Mouse (Mus musculus): Measurements from ENCODE around the gene Rhbdd3.

Rhbdd3 gene

DNA sequence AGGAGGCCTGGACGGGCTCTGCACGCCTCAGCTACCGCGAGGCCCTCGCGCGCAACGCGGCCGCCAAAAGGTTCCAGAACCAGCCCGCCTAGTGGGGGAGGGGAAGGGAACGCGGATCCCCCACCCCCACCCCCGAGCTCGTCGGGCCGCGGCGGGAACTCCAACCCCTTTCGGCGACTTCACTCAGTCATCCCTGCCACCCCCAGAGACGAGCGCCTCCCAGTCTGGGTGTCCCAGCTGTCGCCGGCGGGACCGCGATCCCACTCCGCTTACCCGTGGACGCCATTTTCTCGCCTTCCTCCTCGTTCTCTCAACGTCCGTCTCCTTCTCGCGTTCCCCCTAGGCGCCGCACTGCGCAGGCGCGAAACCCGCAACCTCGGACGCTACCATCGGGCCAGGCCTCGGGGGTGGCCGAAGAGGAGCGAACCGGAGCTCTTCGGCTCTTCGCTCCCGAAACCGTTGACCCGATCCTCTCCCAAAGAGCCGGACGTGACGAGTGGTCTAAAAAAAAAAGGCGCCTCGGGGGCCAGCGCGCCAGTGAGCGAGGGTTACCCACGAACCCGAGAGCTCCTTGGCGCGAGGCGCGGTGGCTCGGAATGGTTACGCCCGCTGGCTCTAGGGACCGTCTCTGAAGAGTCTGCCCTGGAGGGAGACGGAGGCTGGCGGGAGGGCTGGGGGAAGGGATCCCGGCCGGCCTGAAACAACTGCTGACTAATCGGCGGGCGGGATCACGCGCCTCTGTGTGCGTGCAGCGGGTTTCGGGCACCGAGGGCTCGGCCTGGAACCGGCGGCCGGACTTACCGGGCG is at the start of gene Rhbdd3, which contains the start of gene Ewsr1:
Gene Rhbdd3, plus strand, starts transcription at position 191 of the 807 bp plus-strand sequence.
Gene Ewsr1, minus strand, starts transcription at position 531 of the 807 bp plus-strand sequence.
- DNase-seq (ENCODE audit: extremely low read depth, low read depth, low spot score) = no peak

DNA sequence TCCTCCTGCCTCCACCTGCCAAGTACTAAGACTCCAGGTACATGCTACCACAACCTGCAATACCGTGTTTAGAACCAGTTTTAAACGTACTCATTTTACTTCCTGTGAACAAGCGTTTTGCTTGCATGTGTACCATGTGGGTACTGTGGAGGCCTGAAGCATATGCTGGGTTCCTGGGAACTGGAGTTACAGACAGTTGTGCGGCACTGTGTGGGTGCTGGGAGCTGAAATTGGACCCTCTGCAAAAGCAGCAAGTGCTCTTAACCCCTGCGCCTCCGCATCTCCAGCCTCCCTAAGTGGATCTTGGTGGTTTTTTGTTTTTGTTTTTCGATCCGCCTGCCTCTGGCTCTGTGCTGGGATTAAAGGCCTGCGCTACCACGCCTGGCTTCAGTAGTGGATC is 47.1 kb upstream of the Rhbdd3 start:
- DNase-seq (ENCODE audit: extremely low read depth, low read depth, low spot score) = no peak

DNA sequence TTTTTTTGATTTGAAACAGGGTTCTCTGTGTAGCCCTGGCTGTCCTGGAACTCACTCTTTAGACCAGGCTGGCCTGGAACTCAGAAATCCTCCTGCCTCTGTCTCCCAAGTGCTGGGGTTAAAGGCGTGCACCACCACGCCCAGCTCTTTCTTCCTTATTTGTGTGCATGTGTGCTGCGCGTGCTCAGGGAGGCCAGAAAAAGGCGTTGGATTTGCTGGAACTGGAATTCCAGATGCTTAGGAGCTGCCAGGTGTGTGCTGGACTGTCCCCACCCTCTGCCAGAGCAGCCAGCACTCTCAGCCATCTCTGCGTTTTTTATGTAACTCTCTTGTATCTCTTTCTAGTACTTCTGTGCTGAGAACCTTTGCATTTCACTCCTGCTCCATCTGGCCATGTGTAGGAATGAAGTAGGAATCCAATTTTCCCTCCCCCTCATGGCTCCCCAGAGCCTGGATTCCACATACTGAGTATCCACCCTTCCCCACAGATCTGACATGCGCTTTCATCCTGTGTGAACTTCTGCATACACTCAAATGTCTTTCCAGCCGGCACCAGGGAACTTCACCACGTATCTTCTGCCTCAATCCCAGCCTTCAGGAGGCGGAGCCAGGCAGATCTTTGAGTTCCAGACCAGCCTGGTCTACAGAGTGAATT is 46.4 kb upstream of the Rhbdd3 start:
- no peak for DNase-seq (ENCODE audit: extremely low read depth, low read depth, low spot score)

DNA sequence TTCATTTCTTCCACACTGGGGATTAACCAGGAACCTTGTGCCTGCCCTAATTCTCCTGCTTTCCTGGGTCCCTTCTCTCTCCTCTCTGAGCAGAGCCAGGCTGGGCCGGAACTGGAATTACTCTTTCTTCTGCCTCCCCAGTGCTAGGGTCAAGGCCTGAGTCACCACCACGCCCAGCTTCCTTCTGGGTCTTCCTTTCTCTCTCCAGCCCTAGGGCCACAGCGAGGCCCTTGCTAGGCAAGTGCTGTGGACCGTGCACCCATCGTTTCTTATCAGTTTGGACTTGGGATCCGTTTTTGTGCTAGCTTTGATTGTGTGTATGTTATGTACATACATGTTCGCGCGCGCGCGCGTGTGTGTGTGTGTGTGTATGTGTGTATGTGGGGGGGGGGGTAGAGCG is 44.6 kb upstream of the Rhbdd3 start:
- no peak for DNase-seq (ENCODE audit: extremely low read depth, low read depth, low spot score)

DNA sequence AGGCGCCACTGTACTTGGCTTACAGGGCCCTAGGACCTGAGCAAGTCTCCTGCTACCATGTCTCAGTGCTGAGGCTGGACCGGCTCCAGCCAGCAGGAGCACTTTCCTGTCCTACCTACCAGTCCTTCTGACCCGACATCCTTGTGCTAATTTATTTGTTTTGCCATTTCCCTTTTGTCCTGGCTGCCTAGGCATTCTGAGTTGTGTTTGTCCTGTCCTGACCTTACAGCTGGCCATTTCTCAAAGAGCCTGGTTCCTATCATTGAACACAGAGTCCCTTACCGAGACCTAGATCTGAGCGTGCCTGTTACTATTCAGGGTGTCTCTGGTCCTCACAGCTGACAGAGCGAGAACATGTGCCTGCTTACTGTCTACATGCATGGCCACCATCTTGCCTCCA is 43.9 kb upstream of the Rhbdd3 start:
- DNase-seq (ENCODE audit: extremely low read depth, low read depth, low spot score) = no peak

DNA sequence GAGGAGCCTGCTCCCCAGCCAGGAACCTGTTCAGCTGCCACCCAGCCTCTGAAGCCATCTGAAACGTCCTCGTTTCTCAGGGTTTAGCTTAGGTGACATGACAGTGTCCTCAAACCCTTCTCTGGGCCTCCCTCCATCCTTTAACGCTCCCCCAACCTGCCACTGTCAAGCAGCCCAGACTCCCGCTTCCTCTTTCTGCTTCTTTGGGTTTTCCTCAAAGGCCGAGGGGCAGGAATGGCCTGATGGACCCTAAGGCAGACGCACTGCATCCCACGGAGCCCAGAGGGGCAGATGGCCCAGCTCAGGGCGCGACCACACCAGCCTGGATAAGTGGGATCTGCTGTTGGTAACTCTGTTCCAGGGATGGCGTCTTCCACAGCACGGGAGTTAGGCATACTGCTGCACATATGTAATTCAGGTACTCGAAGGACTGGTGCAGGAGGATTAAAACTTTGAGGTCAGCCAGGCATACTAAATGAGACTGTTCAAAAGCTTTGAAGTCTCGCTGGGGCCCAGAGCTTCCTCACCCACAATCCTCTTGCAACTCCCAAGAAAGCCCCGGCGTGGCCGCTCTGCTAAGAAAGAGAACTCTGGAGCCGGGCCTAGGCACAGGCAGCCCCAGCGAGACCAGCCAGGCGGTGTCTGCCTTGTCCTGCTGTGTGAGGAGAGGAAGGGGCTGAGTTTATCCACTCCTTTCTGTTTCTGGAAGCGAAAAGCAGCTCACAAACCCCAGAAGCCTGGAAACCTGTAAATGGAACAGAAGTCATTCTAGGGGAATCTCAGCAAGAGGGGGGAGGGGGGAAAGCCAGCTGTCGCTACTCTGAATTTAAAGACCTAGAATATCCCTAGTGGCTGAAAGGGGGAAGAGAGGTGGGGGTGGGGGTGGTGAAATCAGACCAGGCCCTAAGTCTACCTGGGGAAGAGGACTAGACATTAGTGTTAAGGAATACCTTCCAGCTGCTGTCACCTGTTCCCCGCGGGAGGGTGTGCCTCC is 42.5 kb upstream of the Rhbdd3 start:
- no peak for DNase-seq (ENCODE audit: extremely low read depth, low read depth, low spot score)

DNA sequence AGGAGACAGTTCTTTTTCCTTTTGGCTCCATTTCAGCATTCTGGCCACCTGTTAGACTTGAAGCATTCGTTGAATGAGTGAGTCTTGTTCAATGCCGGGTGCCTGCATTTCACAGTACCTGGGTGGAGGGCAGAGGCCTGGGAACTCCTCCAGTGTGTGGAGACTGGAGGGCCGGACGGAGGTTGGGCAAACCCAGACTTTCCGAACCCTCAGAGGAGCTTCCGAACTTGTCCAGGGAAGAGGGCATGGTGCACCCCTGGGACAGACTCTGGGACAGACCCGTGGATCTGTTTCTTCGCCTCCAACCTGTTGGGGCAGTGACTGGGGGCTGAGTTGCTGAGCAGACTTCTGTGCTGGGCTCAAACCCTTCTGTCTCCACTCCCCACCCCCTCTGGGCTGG is 41.7 kb upstream of the Rhbdd3 start:
- DNase-seq (ENCODE audit: extremely low read depth, low read depth, low spot score) = no peak

DNA sequence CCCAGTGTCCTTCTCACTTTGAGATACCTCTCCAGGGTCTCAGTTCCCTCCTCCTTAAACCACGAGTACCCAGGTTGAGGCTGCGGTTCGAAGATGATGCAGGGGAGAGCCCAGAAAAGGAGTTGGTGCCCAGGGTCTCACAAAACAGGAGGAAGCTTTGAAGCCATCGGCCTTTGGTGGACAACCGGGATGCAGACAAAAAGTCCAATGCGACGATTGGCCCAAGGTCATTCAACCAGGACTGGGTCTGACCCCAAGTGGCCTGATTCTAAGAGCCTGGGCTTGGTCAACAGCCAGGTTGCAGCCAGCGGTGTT is 41.2 kb upstream of the Rhbdd3 start:
- no peak for DNase-seq (ENCODE audit: extremely low read depth, low read depth, low spot score)

DNA sequence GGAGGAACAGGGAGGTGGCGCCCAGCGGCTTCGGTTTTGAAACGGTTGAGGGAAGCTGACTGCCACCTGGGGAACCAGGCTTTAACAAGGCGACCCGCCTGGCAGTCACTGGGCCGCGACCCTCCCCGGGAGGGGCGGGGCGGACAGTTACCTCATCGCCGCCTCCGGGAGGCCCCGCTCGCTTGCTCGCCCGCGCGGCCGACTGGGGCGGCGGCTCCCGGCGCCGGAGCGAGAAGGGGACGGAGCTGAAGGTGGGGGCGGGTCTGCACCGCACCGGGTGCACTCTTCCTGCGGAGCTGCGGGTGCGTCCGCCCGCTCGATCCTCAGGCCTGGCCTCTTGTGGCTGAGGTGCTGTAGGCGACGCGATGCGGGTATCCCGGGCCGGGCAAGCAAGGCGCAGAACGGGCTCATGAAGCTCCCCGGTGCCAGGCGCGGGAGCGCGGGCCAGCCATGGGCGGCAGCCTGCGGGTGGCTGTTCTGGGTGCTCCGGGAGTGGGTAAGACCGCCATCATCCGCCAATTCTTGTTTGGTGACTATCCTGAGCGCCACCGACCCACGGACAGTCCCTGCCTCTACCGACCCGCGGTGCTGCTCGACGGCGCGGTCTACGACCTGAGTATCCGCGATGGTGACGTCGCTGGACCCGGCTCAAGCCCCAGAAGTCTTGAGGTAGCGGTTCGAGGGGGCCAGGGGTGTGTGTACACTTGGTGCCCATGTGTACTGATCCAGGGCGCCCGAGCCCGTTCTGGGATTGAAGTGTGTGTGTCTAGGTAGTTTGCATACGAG is 40.7 kb upstream of the Rhbdd3 start, which contains the start of gene Rasl10a:
Gene Rasl10a, plus strand, starts transcription at position 273 of the 786 bp plus-strand sequence.
- DNase-seq (ENCODE audit: extremely low read depth, low read depth, low spot score) = no peak

DNA sequence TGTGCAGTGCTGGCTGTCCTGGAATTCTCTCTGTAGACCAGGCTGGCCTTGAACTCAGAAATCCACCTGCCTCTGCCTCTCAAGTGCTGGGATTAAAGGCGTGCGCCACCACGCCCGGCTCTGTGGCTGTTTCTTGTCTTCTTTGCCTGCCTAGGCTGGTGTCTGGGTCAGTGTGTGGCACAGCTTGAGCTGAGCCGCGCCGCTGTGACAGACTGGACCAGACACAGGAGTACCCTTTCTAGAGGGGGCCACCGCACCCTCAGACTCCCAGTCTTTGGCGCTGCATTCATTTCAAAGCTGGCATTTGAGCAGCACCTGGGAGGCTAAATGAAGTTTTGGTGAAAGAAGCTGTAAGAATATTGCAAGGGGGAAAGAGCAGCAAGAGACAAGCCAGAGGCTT is 39.9 kb upstream of the Rhbdd3 start:
- no peak for DNase-seq (ENCODE audit: extremely low read depth, low read depth, low spot score)

DNA sequence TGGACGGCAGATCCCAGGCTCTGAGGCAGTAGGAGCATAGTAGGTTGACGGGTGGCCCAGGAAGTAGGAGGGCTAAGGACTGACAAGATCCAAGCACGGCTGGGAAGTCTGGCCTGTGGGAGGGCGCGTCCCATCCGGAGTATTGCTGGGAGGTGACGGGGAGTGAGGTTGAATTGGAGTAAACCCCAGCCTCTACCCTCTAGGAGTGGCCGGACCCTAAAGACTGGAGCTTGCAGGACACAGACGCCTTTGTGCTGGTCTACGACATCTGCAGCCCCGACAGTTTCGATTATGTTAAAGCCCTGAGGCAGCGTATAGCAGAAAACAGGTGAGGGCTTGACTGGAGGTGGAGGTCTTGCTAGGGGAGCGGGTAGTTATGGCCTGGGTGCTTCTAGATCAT is 39.5 kb upstream of the Rhbdd3 start:
- DNase-seq (ENCODE audit: extremely low read depth, low read depth, low spot score) = no peak

DNA sequence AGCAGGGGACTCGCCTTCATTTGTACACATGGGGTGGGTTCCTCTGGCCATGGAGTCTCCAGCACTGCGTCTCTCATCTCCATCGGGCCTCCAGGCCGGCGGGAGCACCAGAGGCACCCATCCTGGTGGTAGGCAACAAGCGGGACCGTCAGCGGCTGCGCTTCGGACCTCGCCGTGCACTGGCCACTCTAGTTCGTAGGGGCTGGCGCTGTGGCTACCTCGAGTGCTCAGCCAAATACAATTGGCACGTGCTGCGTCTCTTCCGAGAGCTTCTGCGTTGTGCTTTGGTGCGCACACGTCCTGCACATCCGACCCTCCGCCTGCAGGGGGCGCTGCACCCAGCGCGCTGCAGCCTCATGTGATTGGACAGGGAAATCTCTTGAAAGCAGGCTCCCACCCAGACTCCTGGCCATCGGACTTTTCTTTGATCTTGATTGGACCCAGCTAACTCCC is 39.0 kb upstream of the Rhbdd3 start:
- no peak for DNase-seq (ENCODE audit: extremely low read depth, low read depth, low spot score)

DNA sequence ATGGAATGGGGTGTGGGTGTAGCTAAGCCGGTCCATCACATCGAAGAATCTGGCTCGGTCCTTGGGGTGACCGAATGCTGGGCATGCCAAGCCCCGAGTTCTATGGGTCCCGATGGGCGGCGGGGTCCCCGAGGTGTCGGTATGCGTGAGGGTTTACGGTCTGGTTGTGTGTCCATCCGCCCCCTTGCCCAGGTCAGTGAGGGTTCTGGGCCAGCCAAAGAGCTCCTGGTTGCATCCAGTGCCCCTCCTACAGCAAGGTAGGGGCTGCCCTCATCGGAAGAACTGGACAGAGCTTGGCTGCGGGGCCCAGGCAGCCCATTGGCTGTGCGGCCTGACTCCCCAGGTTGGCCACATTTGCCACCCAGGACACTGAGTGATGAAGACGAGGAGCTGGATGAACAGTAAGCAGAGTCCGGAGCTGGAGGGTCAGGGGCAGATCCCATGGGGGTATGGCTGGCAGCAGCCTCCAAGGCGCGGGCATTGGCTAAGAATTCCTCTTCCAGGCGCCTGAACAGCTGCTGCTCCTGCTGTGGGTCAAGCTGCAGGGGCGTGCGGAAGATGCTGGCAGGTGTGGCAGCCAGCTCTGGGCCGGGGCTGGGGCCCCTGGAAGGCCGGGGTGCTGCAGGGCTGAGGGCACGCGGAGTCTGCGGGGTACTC is 37.8 kb upstream of the Rhbdd3 start:
- no peak for DNase-seq (ENCODE audit: extremely low read depth, low read depth, low spot score)

DNA sequence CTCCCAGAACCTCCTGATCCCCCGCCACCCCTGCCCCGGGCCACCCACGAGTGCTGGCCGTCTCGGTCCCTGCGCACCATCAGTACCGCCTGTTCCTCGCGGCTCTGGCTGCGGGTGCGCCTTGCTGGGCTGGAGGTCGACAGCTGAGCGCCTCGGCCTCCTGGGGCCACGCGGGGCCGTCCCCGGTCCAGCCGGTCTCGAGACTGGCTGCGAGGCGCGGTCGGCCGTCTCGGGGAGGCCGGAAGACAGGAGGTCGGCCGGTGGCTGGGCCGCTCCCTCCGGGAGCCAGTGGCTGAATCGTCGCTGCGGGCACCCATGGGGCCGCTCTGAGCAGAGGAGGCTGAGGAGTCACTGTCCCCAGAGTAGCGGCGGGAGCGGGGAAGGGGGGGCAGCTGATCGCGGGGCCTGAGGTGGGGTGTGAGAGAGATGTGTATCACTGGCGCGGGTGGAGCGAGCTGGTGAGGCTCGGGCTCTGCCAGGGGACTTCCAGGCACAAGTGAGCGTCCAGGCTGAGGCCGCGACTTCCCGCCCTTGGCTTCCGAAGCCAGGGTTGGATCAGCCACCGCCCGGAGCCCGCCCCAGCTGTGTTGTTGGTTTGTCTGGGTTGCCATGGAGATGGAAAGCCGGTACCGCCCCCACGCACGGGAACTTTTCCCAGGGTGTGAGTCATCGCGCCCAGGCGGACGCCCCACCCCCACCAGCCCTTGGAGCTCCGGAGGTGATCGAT is 37.1 kb upstream of the Rhbdd3 start:
- DNase-seq (ENCODE audit: extremely low read depth, low read depth, low spot score) = no peak

DNA sequence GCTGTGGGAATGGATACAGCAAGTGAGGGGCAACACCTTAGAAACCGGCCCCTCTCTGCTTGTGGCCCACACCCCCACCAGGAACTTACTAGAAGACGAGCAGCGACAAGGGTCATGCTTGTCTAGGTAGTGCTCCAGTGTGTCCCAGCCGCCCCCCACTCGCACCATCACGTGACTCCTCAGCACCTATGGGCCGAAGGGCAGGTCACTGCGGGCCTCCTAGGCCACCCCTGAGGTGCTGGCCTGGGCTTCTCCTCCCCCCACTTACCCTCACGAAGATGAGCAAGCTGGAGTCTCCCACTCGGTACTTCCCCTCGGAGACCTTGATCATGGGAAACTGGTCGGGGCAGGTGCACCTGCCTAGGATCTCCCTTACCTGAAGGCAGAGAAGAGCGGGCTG is 36.4 kb upstream of the Rhbdd3 start:
- DNase-seq (ENCODE audit: extremely low read depth, low read depth, low spot score) = no peak

DNA sequence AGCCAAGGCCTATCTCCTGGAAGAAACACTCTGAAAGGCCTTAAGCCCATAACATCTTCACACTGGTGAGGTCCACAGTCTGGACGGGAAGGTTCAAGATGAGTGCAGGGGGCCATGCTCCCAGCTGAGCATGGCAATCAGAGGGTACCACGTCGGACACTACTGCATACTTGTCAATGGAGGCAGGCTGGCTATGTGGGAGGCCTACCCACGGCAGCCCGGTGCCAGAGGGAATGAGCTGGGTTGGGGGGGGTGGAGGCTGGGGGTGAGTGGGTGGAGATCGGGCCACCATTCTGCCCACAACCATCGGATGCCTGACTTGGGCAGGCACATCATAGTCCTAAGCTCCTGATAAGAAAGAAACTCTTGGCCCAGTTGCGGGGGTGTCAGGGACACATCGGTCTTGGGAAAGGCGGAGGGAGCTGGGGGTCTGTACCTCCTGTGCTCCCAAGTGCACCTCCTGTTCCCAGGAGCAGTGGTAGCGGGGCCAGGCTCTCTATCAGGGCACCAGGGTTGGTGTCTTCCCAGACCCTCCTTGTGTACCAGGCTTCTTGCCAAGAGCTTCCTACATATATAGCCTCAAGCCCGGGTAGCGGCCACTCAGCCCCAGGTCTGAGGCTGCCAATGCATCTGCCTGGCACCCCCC is 35.7 kb upstream of the Rhbdd3 start:
- no peak for DNase-seq (ENCODE audit: extremely low read depth, low read depth, low spot score)

DNA sequence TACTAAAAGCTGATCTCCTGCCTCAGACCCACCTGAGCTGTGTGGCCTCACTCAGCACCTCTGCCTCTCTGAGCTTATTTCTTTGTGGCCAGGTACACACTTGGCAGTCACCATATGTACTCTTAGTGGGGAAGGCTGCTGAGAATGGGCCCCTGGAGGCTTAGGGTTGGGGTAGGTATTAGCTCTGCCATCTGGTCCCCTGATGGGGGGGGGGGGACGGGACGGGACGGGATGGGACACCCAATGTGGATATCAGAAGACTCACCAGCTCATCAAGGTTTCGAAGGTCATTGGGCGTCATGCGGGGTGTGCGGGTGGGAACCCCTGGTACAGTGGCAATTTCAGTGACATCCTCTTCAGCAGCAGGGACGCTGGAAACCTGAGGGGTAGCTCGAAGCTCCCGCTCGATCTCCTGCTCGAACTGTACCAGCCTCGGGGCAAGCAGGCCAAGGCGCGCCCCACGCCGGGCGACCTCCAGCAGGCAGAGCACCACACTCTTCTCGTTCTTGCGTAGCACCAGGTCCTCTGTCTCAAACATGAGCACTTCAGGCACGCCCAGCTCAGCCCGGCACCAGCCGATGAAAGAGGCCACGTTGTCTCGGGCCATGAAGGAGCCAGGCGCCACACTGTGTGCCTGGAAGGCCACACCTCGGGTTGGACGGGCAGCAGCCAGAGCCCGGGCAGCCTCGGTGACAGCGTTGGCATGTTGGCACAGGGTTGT is 35.0 kb upstream of the Rhbdd3 start:
- DNase-seq (ENCODE audit: extremely low read depth, low read depth, low spot score) = no peak
